Mouse (Mus musculus) ES-Bruce4 (cell line): ENCODE results near the gene Cerk. TPM values are rescaled to one million over a fixed set of nuclear protein-coding genes. Genes with fewer than 3 reads are reported as not detected.

Experiments
- H3K27ac ChIP-seq: 2 replicates; pipeline ENCODE4 v1.5.1; 2012; ENCODE audit warnings: low read length, inconsistent platforms; ENCODE audit not compliant: insufficient read depth
- H3K27me3 ChIP-seq: 2 replicates; pipeline ENCODE4 v1.6.1; 2012; ENCODE audit warnings: mild to moderate bottlenecking, low read length, inconsistent platforms; ENCODE audit not compliant: control insufficient read depth, poor library complexity, insufficient read depth, severe bottlenecking
- H3K36me3 ChIP-seq: 2 replicates; pipeline ENCODE4 v1.6.1; 2012; ENCODE audit warnings: inconsistent platforms, mild to moderate bottlenecking, low read length, moderate library complexity; ENCODE audit not compliant: control insufficient read depth, poor library complexity, insufficient read depth, severe bottlenecking
- H3K4me1 ChIP-seq: one replicate; pipeline ENCODE4 v1.8.1; 2011; ENCODE audit warnings: low read length; ENCODE audit not compliant: control insufficient read depth, insufficient read depth
- H3K4me3 ChIP-seq: 2 replicates; pipeline ENCODE4 v1.5.1; 2011; ENCODE audit warnings: low read depth, mild to moderate bottlenecking, low read length
- H3K9ac ChIP-seq: 2 replicates; pipeline ENCODE4 v1.6.1; 2012; ENCODE audit warnings: low read depth, mild to moderate bottlenecking, inconsistent platforms; ENCODE audit not compliant: poor library complexity, severe bottlenecking
- H3K9me3 ChIP-seq: replicated peaks from 2 replicates; pipeline ENCODE4 v1.6.1; 2012; ENCODE audit warnings: mild to moderate bottlenecking, low read length, inconsistent platforms; ENCODE audit not compliant: control insufficient read depth, poor library complexity, insufficient read depth, severe bottlenecking
- CTCF ChIP-seq: IDR thresholded peaks from one replicate; pipeline ENCODE4 v1.8.1; 2011; ENCODE audit warnings: low read depth, low read length
- EP300 ChIP-seq: IDR thresholded peaks from 2 replicates; pipeline ENCODE4 v1.6.1; 2011; ENCODE audit warnings: low read depth, low read length; ENCODE audit not compliant: insufficient read depth
- POLR2A ChIP-seq: IDR thresholded peaks from one replicate; pipeline ENCODE4 v1.8.1; 2011; ENCODE audit warnings: low read length; ENCODE audit not compliant: insufficient read depth
- polyA plus RNA-seq: library from polyadenylated mRNA; stranded (reverse); fragments of >200 nt; gene quantifications from 2 replicates; pipeline ENCODE4 v1.2.4, GENCODE M21; 2011; ENCODE audit warnings: low read depth; ENCODE audit not compliant: missing spikeins, insufficient read depth, insufficient read length

Gene Cerk
- polyA plus RNA-seq, 1 experiment: 5.5 TPM

DNA sequence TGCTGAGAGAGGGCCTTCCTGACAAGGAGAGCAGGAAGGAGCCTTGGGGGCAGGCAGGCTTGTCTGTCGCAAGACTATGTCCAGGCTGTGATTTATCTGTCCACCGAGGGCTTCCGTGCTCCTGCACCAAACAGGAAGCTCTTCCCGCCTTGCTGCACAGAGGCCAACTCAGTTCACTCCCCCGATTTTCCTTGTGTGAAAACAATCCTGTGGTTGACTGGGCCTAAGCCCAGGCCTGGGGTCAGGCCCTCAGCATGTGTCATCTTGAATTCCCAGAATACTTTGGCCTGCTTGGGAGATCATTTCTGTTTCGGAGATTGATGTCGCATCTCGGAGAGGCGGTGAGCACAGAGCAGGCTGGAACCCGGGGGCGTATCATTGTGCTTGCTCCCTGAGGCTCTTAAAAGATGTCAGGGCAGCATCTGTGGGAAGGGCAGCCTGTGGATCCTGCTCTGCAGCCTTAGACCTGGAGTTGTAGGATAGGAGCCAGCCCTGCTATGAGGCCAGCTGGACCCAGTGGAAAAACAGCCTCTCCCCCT is 95.9 kb downstream of the Cerk start:
- Histone ChIP-seq H3K9me3 (no peaks in the 10 kb centered on the region), H3K4me3 (no peak overlapping the region), H3K4me1 (peaks cover 2% of the 10 kb centered on the region), H3K27ac (no peak overlapping the region), H3K27me3 (no peaks in the 10 kb centered on the region), H3K36me3 (no peaks in the 10 kb centered on the region), H3K9ac (no peak overlapping the region)
- TF ChIP-seq POLR2A: no peak
- TF ChIP-seq CTCF: no peak
- no peak for TF ChIP-seq EP300

Other genes starting within 250 kb of the Cerk start
- gene Celsr1, start 152.4 kb downstream of the Cerk start, polyA plus RNA-seq: 8.0 and 10.2 TPM in 2 replicates
- gene Gramd4, start 128.4 kb downstream of the Cerk start, polyA plus RNA-seq: 22.6 TPM in 2 replicates
- gene Tbc1d22a, start 28.3 kb upstream of the Cerk start, polyA plus RNA-seq: 14.1 and 16.7 TPM in 2 replicates